Mouse (Mus musculus): ENCODE data around the gene Faah. TPM values are rescaled to one million over a fixed set of nuclear protein-coding genes. Genes with fewer than 3 reads are reported as not detected.

Faah gene
- polyA plus RNA-seq, 1 experiment from 2014 or later = 4.5 TPM

DNA sequence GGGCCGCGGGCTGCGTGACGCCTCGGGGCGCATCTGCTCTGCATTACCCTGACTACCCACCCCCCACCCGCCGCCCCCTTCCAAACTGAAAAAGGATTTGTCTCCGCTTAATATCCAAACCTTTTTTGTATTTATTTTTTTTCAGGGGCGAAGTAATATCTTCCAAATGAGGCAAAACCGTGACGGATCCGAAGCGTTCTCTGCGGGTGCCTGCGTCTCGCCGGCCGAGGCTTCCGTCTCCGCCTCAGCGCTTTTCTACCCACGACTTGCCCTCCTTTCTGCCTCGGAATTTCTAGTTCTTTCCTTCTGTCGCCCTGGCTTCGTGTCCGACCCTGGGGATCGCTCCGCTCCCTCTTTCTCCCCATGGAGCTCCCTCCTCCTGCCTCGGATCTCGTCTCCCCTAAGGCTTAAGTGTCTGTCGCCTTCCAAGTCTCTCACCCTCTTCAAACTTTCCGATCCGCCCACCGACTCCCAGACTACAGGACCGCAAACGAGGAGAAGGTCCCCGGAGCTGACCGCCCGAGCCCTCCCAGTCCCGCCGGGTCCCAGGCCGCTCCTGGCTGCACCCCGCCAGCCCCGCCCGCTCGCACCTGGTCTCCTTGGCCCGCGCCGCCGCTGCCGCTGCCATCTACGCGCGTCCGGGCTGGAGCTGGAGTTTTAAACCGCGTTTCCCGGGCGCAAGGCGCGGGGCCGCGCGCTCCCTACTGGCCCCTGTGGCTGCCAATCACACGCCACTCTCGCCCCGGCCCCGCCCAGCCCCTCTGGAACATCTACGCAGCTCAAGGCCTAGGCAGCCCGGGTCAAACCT lies 78.2 kb downstream of the Faah start, which contains the start of gene Dmbx1:
Gene Dmbx1 (minus strand): TSS at position 632 of the 808 bp plus-strand sequence.
- Histone ChIP-seq H3K36me3 (no peaks in the 10 kb centered on the region), H3K4me2 (replicated peaks) (peak within 1 kb of the TSS; percentile 77), H3K27ac (replicated peaks) (peak within 1 kb of the TSS; percentile 56; the same call in 1 of the 2 replicates), H3K9ac (replicated peaks) (peak within 1 kb of the TSS; percentile 65), H3K27me3 (peaks cover 96% of the 10 kb centered on the region), H3K4me3 (peak within 1 kb of the TSS; percentile 57), H3K4me1 (peaks cover 55% of the 10 kb centered on the region), H3K9me3 (no peaks in the 10 kb centered on the region)
- under 1% methylated on average over 71 of the region's 71 CpGs for WGBS
- peak; percentile 75 for ATAC-seq (ENCODE audit: low FRiP score, low read depth)

- ATAC-seq (ENCODE audit: low FRiP score, low read depth) = no peak
- Histone ChIP-seq H3K27ac (replicated peaks) (no peak overlapping the region), H3K4me3 (peak overlapping the region; percentile 57), H3K4me1 (peaks cover 47% of the 10 kb centered on the region), H3K4me2 (replicated peaks) (peak overlapping the region; percentile 77), H3K9ac (replicated peaks) (peak overlapping the region; percentile 65), H3K27me3 (peaks cover 96% of the 10 kb centered on the region), H3K9me3 (no peaks in the 10 kb centered on the region), H3K36me3 (no peaks in the 10 kb centered on the region)
- WGBS = under 1% methylated on average over 37 of the region's 37 CpGs
These were observed 79.2 kb downstream of the Faah start for GRCm38 (mm10) chr4:115938276-115939160.

- H3K27me3 ChIP-seq = peaks cover 96% of the 10 kb centered on the region
- H3K4me3 ChIP-seq = peak overlapping the region; percentile 57
- H3K36me3 ChIP-seq = no peaks in the 10 kb centered on the region
- H3K4me2 ChIP-seq (replicated peaks) = peak overlapping the region; percentile 77
- H3K9me3 ChIP-seq = no peaks in the 10 kb centered on the region
- no peak for ATAC-seq (ENCODE audit: low FRiP score, low read depth)
- WGBS = 4% methylated on average over 19 of the region's 19 CpGs
- peak overlapping the region; percentile 65 for H3K9ac ChIP-seq (replicated peaks)
- H3K27ac ChIP-seq (replicated peaks) = no peak overlapping the region
- peaks cover 44% of the 10 kb centered on the region for H3K4me1 ChIP-seq
These were observed 80.4 kb downstream of the Faah start for GRCm38 (mm10) chr4:115937061-115937976.

GRCm38 (mm10) chr4:115936646-115937045 lies 81.1 kb downstream of the Faah start:
- ATAC-seq (ENCODE audit: low FRiP score, low read depth) = no peak
- Histone ChIP-seq H3K27ac (replicated peaks) (no peak overlapping the region), H3K4me2 (replicated peaks) (peak overlapping the region; percentile 77), H3K9ac (replicated peaks) (peak overlapping the region; percentile 41), H3K4me1 (peaks cover 44% of the 10 kb centered on the region), H3K4me3 (peak overlapping the region; percentile 57), H3K36me3 (no peaks in the 10 kb centered on the region), H3K9me3 (no peaks in the 10 kb centered on the region), H3K27me3 (peaks cover 96% of the 10 kb centered on the region)
- WGBS = 0% methylated on average over 20 of the region's 20 CpGs

DNA sequence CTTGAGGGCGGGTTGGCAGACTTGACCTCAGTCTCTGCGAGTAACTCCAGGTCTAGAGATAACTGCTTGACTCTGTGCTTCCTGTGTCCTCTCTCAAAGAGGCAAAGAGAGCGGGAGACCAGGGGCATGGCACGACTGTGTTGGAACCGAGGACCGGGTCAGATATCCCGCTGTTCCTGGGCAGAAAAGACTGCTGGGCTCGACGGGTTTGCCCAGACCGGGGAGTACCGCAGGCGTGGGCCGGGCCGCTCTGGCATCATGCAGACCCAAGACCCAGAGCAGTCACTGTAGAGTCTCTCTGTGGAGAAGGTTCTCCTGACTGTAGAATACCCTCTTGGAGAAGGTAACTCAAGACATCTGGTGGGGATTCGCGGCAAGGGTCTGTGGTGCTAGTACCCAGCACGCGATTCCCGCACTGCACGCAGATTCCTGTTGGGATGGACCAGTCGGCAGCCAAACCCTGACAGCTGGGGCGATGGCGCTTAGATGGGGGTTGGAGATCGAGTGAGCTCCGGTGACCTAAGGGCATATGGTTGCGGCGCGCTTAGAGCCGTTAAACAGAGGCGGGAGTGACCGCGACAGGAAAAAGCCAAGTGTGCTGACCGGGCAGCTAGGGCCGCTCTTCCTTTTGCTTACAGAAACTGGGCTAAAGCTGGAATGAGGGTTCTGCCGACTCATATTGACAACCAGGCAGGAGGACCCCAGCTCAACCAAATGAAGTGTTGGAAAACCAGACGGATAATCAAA lies 81.7 kb downstream of the Faah start:
- Histone ChIP-seq H3K4me1 (peaks cover 42% of the 10 kb centered on the region), H3K9ac (replicated peaks) (peak overlapping the region; percentile 41), H3K27me3 (peaks cover 94% of the 10 kb centered on the region), H3K27ac (replicated peaks) (no peak overlapping the region), H3K4me2 (replicated peaks) (peak overlapping the region; percentile 77), H3K9me3 (no peaks in the 10 kb centered on the region), H3K36me3 (no peaks in the 10 kb centered on the region), H3K4me3 (peak overlapping the region; percentile 57)
- no peak for ATAC-seq (ENCODE audit: low FRiP score, low read depth)
- 1% methylated on average over 36 of the region's 36 CpGs for WGBS

GRCm38 (mm10) chr4:115931556-115932088 lies 86.1 kb downstream of the Faah start:
- H3K36me3 ChIP-seq = no peaks in the 10 kb centered on the region; the same call in 1 of the 2 replicates
- 65% methylated on average over 13 of the region's 13 CpGs for WGBS

DNA sequence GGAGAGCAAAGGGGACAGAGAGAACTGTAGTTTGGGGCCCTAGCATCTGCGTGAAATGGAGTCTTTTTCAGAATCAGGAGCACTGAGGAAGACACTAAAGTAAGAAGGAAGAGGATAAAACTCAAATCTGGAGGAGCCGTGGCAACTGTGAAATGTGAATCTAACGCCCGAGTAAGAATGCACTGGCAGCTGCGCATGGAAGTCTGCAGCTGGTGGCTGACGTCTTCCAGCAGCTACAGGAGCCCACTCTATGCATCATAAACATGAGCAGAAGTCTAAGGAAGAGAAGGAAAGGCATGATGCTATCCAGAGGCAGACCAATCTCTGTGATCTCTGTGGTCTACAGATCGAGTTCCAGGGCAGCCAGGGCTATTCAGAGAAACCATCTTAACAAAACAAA lies 90.1 kb downstream of the Faah start:
- H3K9ac ChIP-seq (replicated peaks) = no peak overlapping the region
- H3K9me3 ChIP-seq = no peaks in the 10 kb centered on the region
- no peak overlapping the region for H3K4me3 ChIP-seq
- H3K27me3 ChIP-seq = peaks cover 29% of the 10 kb centered on the region
- no peak overlapping the region for H3K27ac ChIP-seq (replicated peaks)
- no peaks in the 10 kb centered on the region for H3K4me1 ChIP-seq
- H3K36me3 ChIP-seq = peaks cover 5% of the 10 kb centered on the region; the same call in 1 of the 2 replicates
- 71% methylated on average over 7 of the region's 7 CpGs for WGBS
- ATAC-seq (ENCODE audit: low FRiP score, low read depth) = no peak
- H3K4me2 ChIP-seq (replicated peaks) = no peak overlapping the region

More at GRCm38 (mm10) chr4:115931556-115932088, 86.1 kb downstream of the Faah start:
- Histone ChIP-seq H3K4me2 (replicated peaks) (no peak overlapping the region), H3K9me3 (no peaks in the 10 kb centered on the region), H3K27me3 (peaks cover 69% of the 10 kb centered on the region), H3K9ac (replicated peaks) (no peak overlapping the region), H3K4me3 (no peak overlapping the region), H3K27ac (replicated peaks) (no peak overlapping the region), H3K4me1 (peaks cover 10% of the 10 kb centered on the region)
- ATAC-seq (ENCODE audit: low FRiP score, low read depth) = no peak

DNA sequence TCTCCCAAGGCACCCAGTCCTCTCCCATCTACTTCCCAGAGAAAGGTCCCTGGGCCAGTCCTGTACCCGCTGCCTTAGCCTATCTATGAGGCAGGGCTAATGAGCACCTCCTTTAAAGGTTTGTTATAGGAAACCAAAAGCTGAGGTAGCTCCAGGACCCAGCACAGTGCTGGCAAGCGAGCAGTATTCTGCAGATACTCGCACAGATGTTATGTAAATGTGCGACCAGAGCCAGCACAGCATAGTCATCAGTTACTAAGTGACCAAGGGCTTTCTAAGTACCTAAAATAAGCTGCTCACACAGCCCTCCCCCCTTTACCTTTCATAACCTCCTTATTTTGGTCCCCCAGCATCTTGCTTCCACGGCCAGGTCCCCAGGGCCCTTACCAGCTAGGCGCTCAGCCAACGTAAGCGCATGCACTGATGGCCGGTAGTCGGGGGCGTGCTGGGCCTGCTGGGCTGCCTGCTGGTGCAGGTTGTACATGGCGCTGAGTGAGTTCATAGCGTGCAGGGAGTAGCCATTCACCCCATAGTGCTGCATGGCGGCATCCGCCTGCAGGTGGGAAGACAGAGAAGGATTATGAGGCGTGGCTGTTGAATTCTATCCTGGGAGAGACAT lies 94.4 kb downstream of the Faah start:
- no peak overlapping the region for H3K9ac ChIP-seq (replicated peaks)
- no peaks in the 10 kb centered on the region for H3K9me3 ChIP-seq
- whole genome bisulfite sequencing = 82% methylated on average over 16 of the region's 16 CpGs
- no peak for ATAC-seq (ENCODE audit: low FRiP score, low read depth)
- H3K4me3 ChIP-seq = no peak overlapping the region
- H3K4me1 ChIP-seq = no peaks in the 10 kb centered on the region
- no peak overlapping the region for H3K27ac ChIP-seq (replicated peaks)
- peaks cover 19% of the 10 kb centered on the region for H3K27me3 ChIP-seq
- no peak overlapping the region for H3K4me2 ChIP-seq (replicated peaks)
- peaks cover 30% of the 10 kb centered on the region for H3K36me3 ChIP-seq

- ATAC-seq (ENCODE audit: low FRiP score, low read depth) = no peak
- 90% methylated on average over 5 of the region's 5 CpGs for WGBS
- peaks cover 26% of the 10 kb centered on the region for H3K27me3 ChIP-seq
- no peak overlapping the region for H3K27ac ChIP-seq (replicated peaks)
- H3K36me3 ChIP-seq = peaks cover 35% of the 10 kb centered on the region
- no peaks in the 10 kb centered on the region for H3K9me3 ChIP-seq
- H3K4me1 ChIP-seq = no peaks in the 10 kb centered on the region
- H3K9ac ChIP-seq (replicated peaks) = no peak overlapping the region
- no peak overlapping the region for H3K4me2 ChIP-seq (replicated peaks)
- no peak overlapping the region for H3K4me3 ChIP-seq
These were observed 95.0 kb downstream of the Faah start for GRCm38 (mm10) chr4:115922688-115923087.

GRCm38 (mm10) chr4:115919911-115920310 lies 97.8 kb downstream of the Faah start:
- no peaks in the 10 kb centered on the region for H3K9me3 ChIP-seq
- 74% methylated on average over 16 of the region's 16 CpGs for whole genome bisulfite sequencing

More at GRCm38 (mm10) chr4:115919911-115920310, 97.8 kb downstream of the Faah start:
- no peak overlapping the region for H3K9ac ChIP-seq (replicated peaks)
- H3K4me2 ChIP-seq (replicated peaks) = no peak overlapping the region
- peaks cover 27% of the 10 kb centered on the region for H3K27me3 ChIP-seq
- H3K4me3 ChIP-seq = no peak overlapping the region
- H3K4me1 ChIP-seq = no peaks in the 10 kb centered on the region
- no peak for ATAC-seq (ENCODE audit: low FRiP score, low read depth)
- peaks cover 36% of the 10 kb centered on the region for H3K36me3 ChIP-seq
- H3K27ac ChIP-seq (replicated peaks) = no peak overlapping the region
